Mouse (Mus musculus) heart, postnatal 10 days (tissue): ENCODE data around the gene Olfr741. TPM values are rescaled to one million over a fixed set of nuclear protein-coding genes. Genes with fewer than 3 reads are reported as not detected.

Experiments used
- DNase-seq, 2 experiments: peaks; one replicate each; pipeline ENCODE4 v3.0.0; 2021
- intact Hi-C: fragments of 180-260 bp; cut with DNase I; formaldehyde crosslinking; loops from one replicate; pipeline ENCODE4 v1.15.1; 2025
- total RNA-seq, 2 experiments: library from RNA; stranded (reverse); gene quantifications; 2 replicates each; pipeline ENCODE4 v1.2.3; 2021

Gene Olfr741
- total RNA-seq = not detected

GRCm38 (mm10) chr14:50472438-50472837 is at the start of gene Olfr741:
Olfr741 (plus strand) TSS chr14:50472738.
- intact Hi-C loops = no loop called here

DNA sequence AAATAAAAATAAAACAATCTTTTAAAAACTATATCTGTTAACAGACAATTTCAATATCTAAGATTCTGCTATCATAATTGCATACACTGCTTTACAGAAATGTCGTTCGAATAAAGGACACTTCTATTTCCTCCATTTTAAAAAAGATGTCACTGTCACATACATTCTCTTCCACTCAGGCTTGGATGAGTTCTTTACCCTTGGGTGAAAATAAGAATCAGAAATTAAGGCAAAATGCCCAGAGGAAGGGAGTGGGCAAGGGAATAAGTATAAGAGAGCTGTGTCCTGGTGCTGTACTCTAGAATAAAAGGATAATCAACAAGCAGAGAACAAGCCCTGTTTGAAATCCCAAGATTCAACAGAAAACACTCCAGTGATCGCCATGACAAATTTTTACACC is 27.3 kb upstream of the Olfr741 start, which contains the start of gene Olfr740:
Gene Olfr740, plus strand, starts transcription at position 301 of the 400 bp plus-strand sequence.
- intact Hi-C loops = no loop called here
- no peak for DNase-seq

More at GRCm38 (mm10) chr14:50472438-50472837, at the start of gene Olfr741:
- DNase-seq = no peak

- DNase-seq = no peak
- intact Hi-C loops = no loop called here
Measured at GRCm38 (mm10) chr14:50478406-50478805, 5.9 kb downstream of the Olfr741 start.

- DNase-seq = no peak
- intact Hi-C loops = no loop called here
Measured at GRCm38 (mm10) chr14:50503300-50503699, 30.8 kb downstream of the Olfr741 start, which contains the start of gene Olfr742. Olfr742 (plus strand) TSS chr14:50503600.

- intact Hi-C loops = no loop called here
- no peak for DNase-seq
Measured at GRCm38 (mm10) chr14:50521539-50521938, 49.0 kb downstream of the Olfr741 start, which contains the start of gene Olfr743. Olfr743 (plus strand) TSS chr14:50521839.

Other genes starting within 250 kb of the Olfr741 start
- not detected for gene Olfr731, start 230.9 kb upstream of the Olfr741 start, total RNA-seq
- gene Olfr732, start 188.5 kb upstream of the Olfr741 start, total RNA-seq = not detected
- gene Olfr733, start 171.2 kb upstream of the Olfr741 start, total RNA-seq = not detected
- gene Olfr734, start 146.0 kb upstream of the Olfr741 start, total RNA-seq = not detected
- gene Olfr735, start 123.9 kb upstream of the Olfr741 start, total RNA-seq = not detected
- gene Tlr11, start 114.8 kb upstream of the Olfr741 start, total RNA-seq = under 1 TPM in 1 of 2 experiments, not detected in 1; 0.12 TPM
- gene Olfr736, start 91.6 kb upstream of the Olfr741 start, total RNA-seq = not detected
- gene Olfr738, start 65.2 kb upstream of the Olfr741 start, total RNA-seq = not detected
- gene Olfr739, start 54.1 kb upstream of the Olfr741 start, total RNA-seq = not detected
- gene Olfr740, start 27.2 kb upstream of the Olfr741 start, total RNA-seq = not detected
- not detected for gene Olfr742, start 30.9 kb downstream of the Olfr741 start, total RNA-seq
- gene Olfr743, start 49.1 kb downstream of the Olfr741 start, total RNA-seq = not detected
- gene Olfr744, start 142.1 kb downstream of the Olfr741 start, total RNA-seq = not detected
- gene Olfr745, start 166.7 kb downstream of the Olfr741 start, total RNA-seq = not detected
- not detected for gene Olfr746, start 174.3 kb downstream of the Olfr741 start, total RNA-seq
- not detected for gene Olfr747, start 220.5 kb downstream of the Olfr741 start, total RNA-seq
- not detected for gene Olfr748, start 234.6 kb downstream of the Olfr741 start, total RNA-seq